Mouse (Mus musculus) frontal cortex, adult (tissue): ENCODE data around the gene Tcf19.
"Not testable (repeated sequence)": the region's sequence is repeated elsewhere in the genome, so short reads cannot be mapped to it uniquely, and the experiment has no call there.

Source experiments
- ATAC-seq: cut with Nextera tagmentation; 2 replicates; pipeline ENCODE4 v1.9.2; 2017; ENCODE audit warnings: mild to moderate bottlenecking, moderate library complexity, mixed read lengths; ENCODE audit not compliant: low TSS enrichment

Tcf19 gene

DNA sequence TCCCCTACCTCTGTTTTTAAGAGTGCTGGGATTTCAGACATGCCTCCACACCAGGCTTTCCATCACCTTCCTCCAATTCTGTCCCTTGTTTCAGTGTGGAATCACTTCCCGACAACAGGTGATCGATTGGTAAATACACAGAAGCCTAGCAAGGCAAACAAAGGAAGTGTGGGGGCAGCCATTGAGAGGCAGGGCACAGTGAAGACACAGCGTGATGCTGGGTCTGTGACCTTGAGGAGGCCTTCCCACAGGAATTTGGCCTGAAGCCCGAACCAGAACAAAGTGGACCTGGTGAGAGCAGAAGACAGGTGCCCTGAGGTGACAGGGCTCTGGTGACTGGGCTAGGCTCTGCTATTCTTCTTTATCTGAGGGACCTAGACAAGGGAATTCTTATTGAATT lies 30.9 kb downstream of the Tcf19 start:
- ATAC-seq = no peak

DNA sequence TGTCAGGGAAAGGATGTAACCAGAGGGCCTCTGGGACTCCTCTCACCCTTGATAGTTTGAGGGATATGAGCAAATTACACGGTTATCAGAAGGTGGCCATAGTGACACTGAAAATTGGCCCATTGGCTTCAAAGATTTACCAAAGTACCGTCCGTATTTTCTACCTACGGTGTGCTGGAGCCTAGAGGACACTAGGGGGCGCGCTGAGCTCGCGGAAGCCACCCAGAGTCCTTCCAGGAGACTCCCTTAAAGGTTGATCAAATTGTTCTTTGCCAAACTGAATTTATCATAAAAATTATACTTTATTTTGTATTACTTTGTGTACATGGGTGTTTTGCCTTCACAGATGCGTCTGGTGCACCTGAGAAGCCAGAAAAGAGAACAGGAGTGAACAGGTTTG lies 32.6 kb downstream of the Tcf19 start:
- ATAC-seq = peak; percentile 72

GRCm38 (mm10) chr17:35469842-35470751 lies 46.5 kb downstream of the Tcf19 start, which contains the start of gene H2-Q10:
H2-Q10 (plus strand) TSS chr17:35470089.
- no peak for ATAC-seq

DNA sequence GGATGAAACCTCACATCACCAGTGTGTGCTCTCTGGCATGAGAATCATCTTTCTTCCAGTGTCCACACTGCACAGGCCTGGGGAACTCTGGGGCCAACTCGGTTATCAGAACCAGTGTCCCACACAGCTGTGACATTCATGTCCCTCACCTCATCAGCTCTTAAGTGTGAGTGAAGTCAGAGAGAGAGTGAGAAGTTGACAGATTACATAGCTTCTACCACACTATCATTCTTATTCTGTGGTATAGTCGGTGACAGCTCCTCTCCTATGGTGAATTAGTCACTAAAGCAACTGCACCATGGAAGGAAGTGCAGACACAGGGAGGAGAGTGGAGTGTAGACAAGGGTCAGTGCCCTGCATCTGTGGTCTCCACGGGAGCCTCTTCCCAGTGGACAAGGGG lies 47.7 kb downstream of the Tcf19 start:
- ATAC-seq = not testable (repeated sequence)

GRCm38 (mm10) chr17:35465651-35466050 lies 51.0 kb downstream of the Tcf19 start:
- not testable (repeated sequence) for ATAC-seq
